Mouse (Mus musculus): ENCODE measurements around the gene Tmem229b.

DNA sequence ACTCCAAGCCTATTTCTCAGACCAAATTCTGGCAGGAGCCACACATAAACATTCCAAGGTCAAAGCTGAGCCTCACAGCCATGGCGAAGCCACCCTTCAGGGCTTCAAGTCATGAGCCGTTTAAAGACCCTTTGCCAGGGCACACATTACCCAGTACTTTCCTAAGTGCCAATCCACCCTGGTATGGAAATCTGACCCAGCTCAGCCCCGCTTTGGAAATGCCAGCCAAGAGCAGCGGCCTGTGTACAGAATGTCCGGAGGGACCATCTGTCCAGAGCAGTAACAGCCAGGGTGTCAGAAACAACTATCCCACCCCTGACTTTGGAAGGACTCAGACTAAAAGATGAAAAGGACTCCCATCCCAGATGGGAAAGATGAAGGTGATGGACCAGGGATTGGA, 32.7 kb downstream of the Tmem229b start:
- TF ChIP-seq CTCF (IDR thresholded peaks at IDR 0.05; ENCODE audit: control insufficient read depth, insufficient read depth, insufficient replicate concordance, low read depth, low read length) (no peak), POLR2A (IDR thresholded peaks at IDR 0.05; ENCODE audit: control insufficient read depth, low read depth, low read length) (no peak)

All from testis, adult 2 months (tissue).